Mouse (Mus musculus) inflammation-experienced regulatory T-cells (primary cell): ENCODE results near the gene Lrrc3b. TPM values are rescaled to one million over a fixed set of nuclear protein-coding genes. Genes with fewer than 3 reads are reported as not detected.

ENCODE experiments used
- polyA plus RNA-seq, 2 experiments: library from polyadenylated mRNA; unstranded; fragments of 100-300 nt; shearing (Covaris generic); gene quantifications; one replicate each; pipeline ENCODE4 v1.2.1; 2017

Gene Lrrc3b
- polyA plus RNA-seq, result not detected

DNA sequence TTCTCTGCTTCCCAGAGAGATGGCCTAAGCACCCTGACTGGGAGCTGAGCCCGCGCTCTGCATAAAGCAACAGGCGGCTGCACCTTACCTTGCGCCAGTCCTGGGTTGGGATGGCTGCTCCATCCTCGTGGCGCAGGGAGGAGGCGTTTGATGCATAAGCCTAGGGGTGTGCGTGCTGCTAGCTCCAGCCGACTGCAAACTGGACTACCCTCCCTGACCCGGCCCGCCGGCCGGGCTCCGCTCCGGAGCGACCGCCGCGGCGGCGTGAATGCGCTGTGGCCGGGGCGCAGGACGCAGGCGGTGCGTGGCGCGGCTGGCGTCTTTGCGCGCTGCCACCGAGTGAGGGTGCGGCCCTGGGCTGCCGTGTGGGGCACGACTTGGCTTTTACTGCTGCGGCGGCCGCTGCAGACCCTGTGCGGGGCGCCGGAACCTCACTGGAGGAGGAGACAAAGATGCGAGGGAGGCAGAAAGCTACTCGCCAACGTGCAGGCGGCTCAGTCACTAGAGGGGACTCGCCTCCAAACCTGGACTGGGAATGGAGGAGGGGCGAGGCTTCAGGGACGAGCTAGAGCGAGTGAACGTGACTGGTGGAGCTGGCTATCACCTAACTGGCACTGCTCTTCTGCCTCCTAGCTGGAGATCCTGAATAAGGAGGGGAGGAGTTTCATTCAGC is at the start of gene Lrrc3b:
Lrrc3b (minus strand) TSS at position 503 of the 673 bp plus-strand sequence.

